Mouse (Mus musculus) embryonic fibroblast, embryonic 13.5 days (primary cell): ENCODE data around the gene Glra1.

ENCODE experiments used
- CTCF ChIP-seq: IDR thresholded peaks from 2 replicates; pipeline ENCODE4 v1.5.1; 2011; ENCODE audit warnings: mild to moderate bottlenecking, control low read depth, low read length, moderate library complexity, borderline replicate concordance; ENCODE audit not compliant: insufficient read depth
- POLR2A ChIP-seq: IDR thresholded peaks from 2 replicates; pipeline ENCODE4 v1.6.1; 2011; ENCODE audit warnings: low read depth, mild to moderate bottlenecking, control low read depth, low read length, moderate library complexity

- TF ChIP-seq CTCF, result no peak
- TF ChIP-seq POLR2A, result no peak
Measured at GRCm38 (mm10) chr11:55468611-55469047, 139.4 kb downstream of the Glra1 start.
